Mouse (Mus musculus) kidney, postnatal 0 days (tissue): Measurements from ENCODE around the gene Serpina3i. TPM values are rescaled to one million over a fixed set of nuclear protein-coding genes. Genes with fewer than 3 reads are reported as not detected.

ENCODE experiments used
- ATAC-seq: fragments of 200-750 bp; cut with Nextera tagmentation; replicated peaks from 2 replicates; pipeline ENCODE4 v1.8.0; 2017; ENCODE audit warnings: low read depth, moderate number of reproducible peaks, moderate TSS enrichment, moderate library complexity; ENCODE audit not compliant: low FRiP score
- DNase-seq: peaks from one replicate; pipeline ENCODE4 v3.0.0-alpha.2; 2016; ENCODE audit warnings: low spot score
- H3K27ac ChIP-seq: fragments of 300-500 bp; sonication (generic); 2 replicates; pipeline ENCODE4 v1.5.1; 2014; ENCODE audit warnings: mild to moderate bottlenecking
- H3K27me3 ChIP-seq: fragments of 300-500 bp; sonication (generic); 2 replicates; pipeline ENCODE4 v1.6.1; 2014; ENCODE audit warnings: low read length, mixed read lengths; ENCODE audit not compliant: insufficient read depth
- H3K36me3 ChIP-seq: fragments of 300-500 bp; sonication (generic); 2 replicates; pipeline ENCODE4 v1.6.1; 2014; ENCODE audit warnings: low read length, mixed read lengths; ENCODE audit not compliant: insufficient read depth
- H3K4me1 ChIP-seq: fragments of 300-500 bp; sonication (generic); replicated peaks from 2 replicates; pipeline ENCODE4 v1.6.1; 2014; ENCODE audit warnings: antibody characterized with exemption, low read length, mixed read lengths; ENCODE audit not compliant: insufficient read depth
- H3K4me2 ChIP-seq: fragments of 300-500 bp; sonication (generic); 2 replicates; pipeline ENCODE4 v1.6.1; 2014; ENCODE audit warnings: mild to moderate bottlenecking, low read length, moderate library complexity, mixed read lengths
- H3K4me3 ChIP-seq: fragments of 300-500 bp; sonication (generic); replicated peaks from 2 replicates; pipeline ENCODE4 v1.5.1; 2014; ENCODE audit warnings: low read depth, low read length
- H3K9ac ChIP-seq: fragments of 300-500 bp; sonication (generic); 2 replicates; pipeline ENCODE4 v1.6.1; 2014; ENCODE audit warnings: low read depth, low read length
- H3K9me3 ChIP-seq: fragments of 300-500 bp; sonication (generic); replicated peaks from 2 replicates; pipeline ENCODE4 v1.6.1; 2016; ENCODE audit warnings: low read length, inconsistent platforms, mixed read lengths
- CTCF ChIP-seq: IDR thresholded peaks from 2 replicates; pipeline ENCODE4 v1.5.1; 2016; ENCODE audit warnings: antibody characterized with exemption, low read depth, mild to moderate bottlenecking, moderate library complexity
- WGBS: fragments of 180-500 bp; shearing (Covaris S2); extraction: QIAGEN DNeasy Blood & Tissue Kit; methylation state at CpG from one replicate; pipeline ENCODE4 v1.1.7; 2014; 5-methylcytosine and 5-hydroxymethylcytosine counted together
- polyA plus RNA-seq: library from polyadenylated mRNA; unstranded; fragments of >200 nt; fragmentation: Nextera tagmentation; extraction: Ambion mirVana; gene quantifications from 2 replicates; pipeline ENCODE4 v1.2.1, GENCODE M21; 2015

The Serpina3i gene
- polyA plus RNA-seq, 1 experiment from 2014 or later, result 0.24 TPM

- Histone ChIP-seq H3K9ac (no peak overlapping the region), H3K4me3 (no peak overlapping the region), H3K4me1 (no peaks in the 10 kb centered on the region), H3K4me2 (no peak overlapping the region), H3K27me3 (no peaks in the 10 kb centered on the region), H3K27ac (no peak overlapping the region), H3K36me3 (no peaks in the 10 kb centered on the region), H3K9me3 (no peaks in the 10 kb centered on the region)
- ATAC-seq, result no peak
- WGBS, result 90% methylated on average over 11 of the region's 11 CpGs
- no peak for TF ChIP-seq CTCF
- no peak for DNase-seq
These were observed 20.5 kb downstream of the Serpina3i start for GRCm38 (mm10) chr12:104283380-104283779.

- H3K4me2 ChIP-seq, result no peak overlapping the region
- H3K27me3 ChIP-seq, result no peaks in the 10 kb centered on the region
- ATAC-seq, result no peak
- no peak for DNase-seq
- no peaks in the 10 kb centered on the region for H3K4me1 ChIP-seq
- H3K9ac ChIP-seq, result no peak overlapping the region
- no peaks in the 10 kb centered on the region for H3K36me3 ChIP-seq
- no peak overlapping the region for H3K4me3 ChIP-seq
- no peak overlapping the region for H3K27ac ChIP-seq
- TF ChIP-seq CTCF, result no peak
- no peaks in the 10 kb centered on the region for H3K9me3 ChIP-seq
These were observed 25.4 kb downstream of the Serpina3i start for GRCm38 (mm10) chr12:104288336-104288735.

- H3K27me3 ChIP-seq, result no peaks in the 10 kb centered on the region
- DNase-seq, result no peak
- H3K4me2 ChIP-seq, result no peak overlapping the region
- 51% methylated on average over 4 of the region's 4 CpGs for WGBS
- no peak overlapping the region for H3K9ac ChIP-seq
- ATAC-seq, result no peak
- H3K4me3 ChIP-seq, result no peak overlapping the region
- H3K4me1 ChIP-seq, result no peaks in the 10 kb centered on the region
- no peak for TF ChIP-seq CTCF
- H3K27ac ChIP-seq, result no peak overlapping the region
- H3K9me3 ChIP-seq, result no peaks in the 10 kb centered on the region
- no peaks in the 10 kb centered on the region for H3K36me3 ChIP-seq
These were observed 26.9 kb downstream of the Serpina3i start for GRCm38 (mm10) chr12:104289872-104290271.

GRCm38 (mm10) chr12:104293963-104294362, 31.0 kb downstream of the Serpina3i start:
- TF ChIP-seq CTCF, result no peak
- H3K9ac ChIP-seq, result no peak overlapping the region

GRCm38 (mm10) chr12:104298049-104298448, 35.1 kb downstream of the Serpina3i start:
- Histone ChIP-seq H3K9ac (no peak overlapping the region), H3K9me3 (no peaks in the 10 kb centered on the region), H3K4me2 (no peak overlapping the region), H3K4me3 (no peak overlapping the region), H3K4me1 (no peaks in the 10 kb centered on the region), H3K27ac (no peak overlapping the region), H3K27me3 (no peaks in the 10 kb centered on the region), H3K36me3 (no peaks in the 10 kb centered on the region)
- ATAC-seq (no peak), DNase-seq (no peak)
- TF ChIP-seq CTCF, result no peak
- WGBS, result 87% methylated on average over 2 of the region's 2 CpGs

More at GRCm38 (mm10) chr12:104293963-104294362, 31.0 kb downstream of the Serpina3i start:
- Histone ChIP-seq H3K36me3 (no peaks in the 10 kb centered on the region), H3K27ac (no peak overlapping the region), H3K27me3 (no peaks in the 10 kb centered on the region), H3K4me3 (no peak overlapping the region), H3K9me3 (no peaks in the 10 kb centered on the region), H3K4me2 (no peak overlapping the region), H3K4me1 (no peaks in the 10 kb centered on the region)
- 86% methylated on average over 2 of the region's 2 CpGs for WGBS
- ATAC-seq (no peak), DNase-seq (no peak)

GRCm38 (mm10) chr12:104305991-104306390, 43.1 kb downstream of the Serpina3i start:
- no peaks in the 10 kb centered on the region for H3K4me1 ChIP-seq
- ATAC-seq (no peak), DNase-seq (no peak)
- no peak overlapping the region for H3K4me3 ChIP-seq
- TF ChIP-seq CTCF, result no peak
- no peak overlapping the region for H3K27ac ChIP-seq
- H3K9me3 ChIP-seq, result no peaks in the 10 kb centered on the region
- H3K9ac ChIP-seq, result no peak overlapping the region
- 85% methylated on average over 4 of the region's 4 CpGs for WGBS
- no peak overlapping the region for H3K4me2 ChIP-seq
- no peaks in the 10 kb centered on the region for H3K36me3 ChIP-seq
- no peaks in the 10 kb centered on the region for H3K27me3 ChIP-seq

- no peak for TF ChIP-seq CTCF
- 88% methylated on average over 1 of the region's 1 CpGs for WGBS
- H3K27ac ChIP-seq, result no peak within 1 kb of the TSS
- DNase-seq, result no peak
- H3K36me3 ChIP-seq, result no peaks in the 10 kb centered on the region
- H3K9me3 ChIP-seq, result no peaks in the 10 kb centered on the region
- no peaks in the 10 kb centered on the region for H3K4me1 ChIP-seq
- no peaks in the 10 kb centered on the region for H3K27me3 ChIP-seq
- no peak within 1 kb of the TSS for H3K4me3 ChIP-seq
- ATAC-seq, result no peak
- no peak within 1 kb of the TSS for H3K9ac ChIP-seq
- no peak within 1 kb of the TSS for H3K4me2 ChIP-seq
These were observed 51.3 kb downstream of the Serpina3i start, which contains the start of gene Serpina3j for GRCm38 (mm10) chr12:104314253-104314652. TSS of gene Serpina3j (plus strand) at chr12:104314553.

Other genes with a start within 250 kb of the Serpina3i start
- gene Serpina9, start 249.4 kb upstream of the Serpina3i start, polyA plus RNA-seq, result 0.04 TPM in 1 of 2 replicates, not detected in the other
- not detected in 2 replicates for gene Serpina12, start 218.7 kb upstream of the Serpina3i start, polyA plus RNA-seq
- not detected in 2 replicates for gene Serpina5, start 162.0 kb upstream of the Serpina3i start, polyA plus RNA-seq
- gene Serpina3a, start 150.4 kb upstream of the Serpina3i start, polyA plus RNA-seq, result not detected in 2 replicates
- gene Serpina3b, start 135.1 kb upstream of the Serpina3i start, polyA plus RNA-seq, result not detected in 2 replicates
- 0.08 TPM in 1 of 2 replicates, not detected in the other for gene Serpina3c, start 109.3 kb upstream of the Serpina3i start, polyA plus RNA-seq
- gene Serpina3f, start 48.6 kb upstream of the Serpina3i start, polyA plus RNA-seq, result 0.12 and 0.23 TPM in 2 replicates
- 37.8 and 38.8 TPM in 2 replicates for gene Serpina3g, start 26.9 kb upstream of the Serpina3i start, polyA plus RNA-seq
- not detected in 2 replicates for gene Serpina3j, start 51.4 kb downstream of the Serpina3i start, polyA plus RNA-seq
- not detected in 2 replicates for gene Serpina3k, start 75.4 kb downstream of the Serpina3i start, polyA plus RNA-seq
- gene Serpina3m, start 75.4 kb downstream of the Serpina3i start, polyA plus RNA-seq, result not detected in 2 replicates
- 0.17 and 0.20 TPM in 2 replicates for gene Serpina3n, start 143.6 kb downstream of the Serpina3i start, polyA plus RNA-seq
- gene Gsc, start 210.2 kb downstream of the Serpina3i start, polyA plus RNA-seq, result not detected in 2 replicates